Mouse (Mus musculus): ENCODE measurements around the gene Fam122a. TPM values are rescaled to one million over a fixed set of nuclear protein-coding genes. Genes with fewer than 3 reads are reported as not detected.
A peak's percentile ranks its signal among the peaks of the same experiment; 100 is the strongest.

Fam122a gene
- polyA plus RNA-seq (2015; fragmentation: Nextera tagmentation; extraction: Ambion mirVana), result 53.8 and 57.9 TPM in 2 replicates

DNA sequence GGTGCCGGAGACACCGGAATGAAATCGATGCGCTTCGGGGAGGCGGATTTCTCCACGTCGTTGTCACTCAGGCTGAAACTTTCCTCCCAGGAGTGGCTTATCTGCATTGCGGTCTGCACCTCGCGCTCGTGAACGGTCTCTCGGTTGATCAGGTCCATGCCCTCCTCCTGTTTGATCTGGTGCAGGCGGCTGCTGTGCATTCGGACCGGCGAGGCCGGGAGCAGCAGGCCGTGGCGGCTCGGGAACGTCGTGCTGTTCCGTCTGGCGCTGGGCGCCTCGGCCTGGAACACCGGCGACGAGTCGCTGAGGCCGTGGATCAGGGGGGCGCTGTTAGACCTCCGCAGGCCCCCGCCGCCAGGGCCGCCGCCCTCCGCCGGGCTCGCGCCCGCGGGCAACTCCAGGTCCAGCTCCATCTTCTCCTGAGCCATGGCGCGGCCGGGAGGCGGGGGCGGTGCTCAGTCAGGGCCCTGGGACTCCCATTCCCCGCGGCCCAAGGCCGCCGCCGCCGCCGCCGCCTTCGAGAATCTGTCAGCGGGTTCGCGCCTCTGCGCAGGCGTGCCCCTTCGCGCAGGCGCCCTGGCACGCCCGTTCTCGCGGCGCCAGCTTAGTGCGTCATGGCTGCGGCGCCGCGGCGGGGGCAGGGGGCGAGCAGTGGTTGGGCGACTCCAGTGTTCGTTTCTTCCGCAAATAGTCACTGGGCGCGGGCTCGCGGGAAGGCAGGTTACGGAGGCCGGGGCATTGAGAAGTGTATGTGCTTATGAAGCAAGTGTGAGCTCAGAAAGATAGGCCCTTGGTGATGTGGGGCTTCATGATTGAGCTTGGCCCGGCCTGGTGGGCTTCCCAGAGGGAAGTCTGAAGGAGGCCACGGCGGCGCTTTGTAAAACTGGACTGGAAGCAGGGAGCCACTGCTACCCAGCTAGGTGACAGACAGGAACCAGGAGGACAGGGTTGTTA, at the start of gene Fam122a:
Gene Fam122a, minus strand, starts transcription at position 428 of the 954 bp plus-strand sequence.
- H3K4me2 ChIP-seq, result peak within 1 kb of the TSS; percentile 94
- H3K9ac ChIP-seq, result peak within 1 kb of the TSS; percentile 94
- WGBS, result under 1% methylated on average over 90 of the region's 92 CpGs
- H3K27ac ChIP-seq (replicated peaks), result peak within 1 kb of the TSS; percentile 96
- no peaks in the 10 kb centered on the region for H3K27me3 ChIP-seq
- no peaks in the 10 kb centered on the region for H3K36me3 ChIP-seq
- ATAC-seq (ENCODE audit: low FRiP score, low read depth), result peak; percentile 98
- H3K4me3 ChIP-seq, result peak within 1 kb of the TSS; percentile 85
- no peaks in the 10 kb centered on the region for H3K9me3 ChIP-seq
- H3K4me1 ChIP-seq (replicated peaks), result peaks cover 27% of the 10 kb centered on the region

DNA sequence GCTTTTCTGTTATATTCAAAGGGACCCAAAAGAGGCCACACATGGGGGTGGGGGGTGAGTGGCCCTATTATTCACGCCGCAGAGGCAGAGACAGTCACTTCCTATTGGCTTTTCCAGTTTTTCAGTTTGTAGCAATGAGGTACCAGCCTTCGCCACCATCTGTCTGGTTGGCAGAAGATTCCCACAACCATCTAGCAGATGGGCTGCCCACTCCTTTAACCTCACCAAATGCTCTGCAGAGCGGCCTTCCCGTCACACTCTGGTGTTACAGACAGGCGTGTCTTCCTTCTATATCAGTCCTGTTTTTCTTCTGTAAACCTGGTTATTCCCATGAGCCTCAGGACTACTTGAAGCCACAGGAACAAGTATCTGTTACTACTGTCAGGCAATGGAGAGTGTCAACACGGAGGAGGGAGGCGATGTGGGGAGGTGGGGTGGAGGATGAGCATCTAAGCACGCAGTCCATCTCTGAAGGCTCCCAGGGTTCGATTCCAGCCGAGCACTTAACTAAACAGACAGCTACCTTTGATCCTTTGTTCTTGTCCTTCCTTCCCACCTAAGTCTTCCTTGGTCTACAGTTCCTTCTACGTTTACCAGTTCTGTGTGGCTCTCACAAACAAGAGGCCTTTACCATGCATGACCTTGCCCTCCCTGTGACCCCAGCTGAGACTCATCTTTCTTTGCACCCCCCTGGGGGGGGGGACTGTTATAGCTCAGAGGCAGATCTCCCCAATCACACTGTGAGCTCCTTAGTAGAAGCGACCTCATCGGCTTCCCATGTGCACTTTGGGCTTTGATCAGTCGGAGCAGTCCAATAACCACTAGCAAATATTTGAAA, 46.5 kb upstream of the Fam122a start:
- Histone ChIP-seq H3K9me3 (no peaks in the 10 kb centered on the region), H3K4me1 (replicated peaks) (no peaks in the 10 kb centered on the region), H3K27ac (replicated peaks) (no peak overlapping the region), H3K27me3 (no peaks in the 10 kb centered on the region), H3K4me3 (no peak overlapping the region), H3K9ac (no peak overlapping the region), H3K4me2 (no peak overlapping the region), H3K36me3 (no peaks in the 10 kb centered on the region)
- 73% methylated on average over 15 of the region's 15 CpGs for WGBS
- ATAC-seq (ENCODE audit: low FRiP score, low read depth), result no peak

DNA sequence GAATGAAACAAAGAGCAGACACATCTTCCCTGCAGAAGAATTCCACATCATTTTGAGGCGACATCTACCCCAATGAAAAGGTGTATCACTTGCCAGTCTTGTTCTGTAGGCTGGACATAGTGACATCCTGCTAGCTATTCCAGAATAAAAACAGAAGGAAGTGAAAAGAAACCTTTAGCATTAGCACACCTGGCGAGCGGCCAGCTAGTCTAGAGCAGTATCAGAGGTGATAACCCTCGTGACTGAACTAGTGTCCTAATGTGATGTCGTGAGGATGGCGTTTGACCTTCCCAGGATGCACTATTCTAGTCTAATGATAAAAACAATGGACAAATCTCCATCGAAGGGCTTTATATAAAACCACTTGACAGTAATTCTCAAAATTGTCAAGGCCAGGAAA, 44.8 kb upstream of the Fam122a start:
- Histone ChIP-seq H3K4me1 (replicated peaks) (no peaks in the 10 kb centered on the region), H3K27me3 (no peaks in the 10 kb centered on the region), H3K9me3 (no peaks in the 10 kb centered on the region), H3K9ac (no peak overlapping the region), H3K4me2 (no peak overlapping the region), H3K4me3 (no peak overlapping the region), H3K36me3 (no peaks in the 10 kb centered on the region), H3K27ac (replicated peaks) (no peak overlapping the region)
- ATAC-seq (ENCODE audit: low FRiP score, low read depth), result no peak
- 92% methylated on average over 7 of the region's 7 CpGs for WGBS

DNA sequence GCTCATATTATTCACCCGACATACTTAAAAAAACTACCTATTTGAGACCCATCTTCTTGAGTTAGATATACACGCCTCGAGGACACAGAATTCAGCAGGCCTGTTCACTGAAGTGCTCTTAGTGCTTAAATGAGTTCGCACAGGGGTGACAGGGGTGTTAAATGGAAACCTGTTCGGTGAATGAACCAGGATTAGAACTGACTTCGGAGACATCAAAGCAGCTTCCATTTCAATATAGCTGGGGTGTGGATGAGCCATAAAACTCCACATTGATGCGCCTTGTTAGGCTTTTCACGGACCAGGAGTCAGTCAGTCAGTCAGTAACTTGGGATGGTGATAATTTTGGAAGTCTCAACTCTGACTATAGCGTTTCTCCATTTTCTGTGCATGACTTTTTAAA, 44.0 kb upstream of the Fam122a start:
- Histone ChIP-seq H3K4me3 (no peak overlapping the region), H3K36me3 (no peaks in the 10 kb centered on the region), H3K4me2 (no peak overlapping the region), H3K9ac (no peak overlapping the region), H3K27ac (replicated peaks) (no peak overlapping the region), H3K27me3 (no peaks in the 10 kb centered on the region), H3K4me1 (replicated peaks) (no peaks in the 10 kb centered on the region), H3K9me3 (no peaks in the 10 kb centered on the region)
- ATAC-seq (ENCODE audit: low FRiP score, low read depth), result no peak
- WGBS, result 88% methylated on average over 9 of the region's 9 CpGs

DNA sequence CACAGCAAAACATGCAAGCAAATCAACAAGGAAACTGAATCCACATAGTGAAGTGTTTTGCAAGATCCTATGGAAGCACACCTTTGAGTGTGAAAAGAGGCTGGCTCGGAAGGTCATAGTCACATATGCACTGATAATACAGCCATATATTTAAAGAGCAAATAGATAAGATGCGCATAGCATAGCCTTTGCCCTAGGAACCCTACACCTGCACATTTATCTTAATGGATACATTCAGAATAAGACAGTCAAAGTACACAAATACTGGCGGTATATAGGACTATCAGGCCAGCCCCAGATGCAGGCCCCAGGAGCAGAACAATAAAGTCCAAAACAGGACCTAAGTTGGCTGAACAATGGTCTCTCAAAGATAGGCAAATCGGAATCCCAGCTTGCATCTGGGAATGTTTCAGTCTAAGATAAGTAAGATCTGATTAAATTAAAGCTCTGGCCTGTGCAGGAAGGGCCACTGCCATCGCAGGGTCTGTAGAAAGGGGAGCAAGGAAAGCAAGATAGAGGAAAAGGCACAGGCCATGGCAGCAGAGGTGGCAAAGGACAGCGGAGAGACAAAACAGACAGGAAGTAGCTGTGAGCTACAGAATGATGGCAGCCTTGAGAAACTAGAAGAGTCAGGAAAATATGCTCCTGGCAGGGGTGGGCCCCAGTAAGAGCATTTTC, 42.7 kb upstream of the Fam122a start:
- Histone ChIP-seq H3K9me3 (no peaks in the 10 kb centered on the region), H3K4me1 (replicated peaks) (no peaks in the 10 kb centered on the region), H3K27ac (replicated peaks) (no peak overlapping the region), H3K27me3 (no peaks in the 10 kb centered on the region), H3K4me2 (no peak overlapping the region), H3K9ac (no peak overlapping the region), H3K36me3 (no peaks in the 10 kb centered on the region), H3K4me3 (no peak overlapping the region)
- no peak for ATAC-seq (ENCODE audit: low FRiP score, low read depth)
- 90% methylated on average over 6 of the region's 6 CpGs for WGBS

DNA sequence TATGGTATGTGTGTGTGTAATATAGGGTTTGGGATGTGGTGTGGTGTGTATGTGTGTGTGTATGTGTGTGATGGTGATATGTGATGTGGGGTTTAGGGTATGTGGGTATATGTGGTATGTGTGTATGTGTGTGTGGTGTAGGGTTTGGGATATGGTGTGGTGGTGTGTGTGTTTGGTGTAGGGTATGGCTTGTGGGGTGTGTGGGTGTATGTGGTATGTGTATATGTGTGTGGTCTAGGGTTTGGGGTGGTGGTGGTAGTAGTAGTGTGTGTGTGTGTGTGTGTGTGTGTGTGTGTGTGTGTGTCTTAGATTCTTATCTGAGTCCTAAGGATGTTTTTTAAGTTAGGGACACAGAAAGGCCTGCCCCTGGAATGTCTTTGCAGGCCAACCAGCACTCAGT, 41.2 kb upstream of the Fam122a start:
- no peak overlapping the region for H3K9ac ChIP-seq
- no peaks in the 10 kb centered on the region for H3K27me3 ChIP-seq
- H3K9me3 ChIP-seq, result no peaks in the 10 kb centered on the region
- no peaks in the 10 kb centered on the region for H3K4me1 ChIP-seq (replicated peaks)
- no peaks in the 10 kb centered on the region for H3K36me3 ChIP-seq
- H3K4me2 ChIP-seq, result no peak overlapping the region
- no peak overlapping the region for H3K27ac ChIP-seq (replicated peaks)
- ATAC-seq (ENCODE audit: low FRiP score, low read depth), result no peak
- H3K4me3 ChIP-seq, result no peak overlapping the region

DNA sequence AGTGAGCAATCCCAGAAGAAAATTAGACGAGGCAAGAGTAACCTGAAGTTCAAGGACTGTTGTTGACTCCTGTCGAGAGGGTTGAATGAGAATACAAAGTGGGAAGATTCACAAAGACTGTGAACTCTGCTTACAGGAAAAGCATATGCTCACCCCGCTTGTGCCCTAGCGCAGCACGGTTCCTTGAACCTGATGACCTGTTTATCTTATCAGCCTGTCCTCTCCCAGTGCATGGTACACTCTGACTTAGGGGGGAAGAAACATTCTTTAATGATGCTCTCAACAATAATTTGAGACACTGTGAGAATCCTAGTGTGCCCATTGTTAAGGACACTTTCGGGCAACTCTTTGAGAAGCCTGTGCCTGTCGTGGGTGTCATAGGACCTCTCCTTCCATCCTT, 39.9 kb upstream of the Fam122a start:
- Histone ChIP-seq H3K4me2 (no peak overlapping the region), H3K4me3 (no peak overlapping the region), H3K27me3 (no peaks in the 10 kb centered on the region), H3K27ac (replicated peaks) (no peak overlapping the region), H3K36me3 (no peaks in the 10 kb centered on the region), H3K9me3 (no peaks in the 10 kb centered on the region), H3K4me1 (replicated peaks) (no peaks in the 10 kb centered on the region), H3K9ac (no peak overlapping the region)
- no peak for ATAC-seq (ENCODE audit: low FRiP score, low read depth)
- WGBS, result 83% methylated on average over 7 of the region's 7 CpGs

DNA sequence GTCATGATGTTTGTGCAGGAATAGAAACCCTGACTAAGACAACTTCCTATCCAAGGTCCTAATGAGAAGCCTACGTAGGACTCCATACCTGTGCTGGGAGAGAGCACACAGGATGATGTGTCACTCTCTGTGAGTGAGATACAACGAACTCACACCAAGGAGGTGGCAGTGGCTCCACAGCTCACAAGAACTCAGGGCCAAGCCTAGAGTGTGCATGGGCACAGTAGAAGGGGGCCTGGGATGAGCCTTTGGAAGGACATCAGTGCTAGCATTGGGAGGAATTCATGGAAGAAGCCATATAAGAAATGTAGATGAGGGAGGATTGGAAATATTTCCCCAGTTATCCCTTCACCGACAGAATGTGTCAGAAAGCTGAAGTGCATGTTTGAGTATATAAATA, 38.8 kb upstream of the Fam122a start:
- Histone ChIP-seq H3K4me3 (no peak overlapping the region), H3K4me1 (replicated peaks) (no peaks in the 10 kb centered on the region), H3K27ac (replicated peaks) (no peak overlapping the region)

DNA sequence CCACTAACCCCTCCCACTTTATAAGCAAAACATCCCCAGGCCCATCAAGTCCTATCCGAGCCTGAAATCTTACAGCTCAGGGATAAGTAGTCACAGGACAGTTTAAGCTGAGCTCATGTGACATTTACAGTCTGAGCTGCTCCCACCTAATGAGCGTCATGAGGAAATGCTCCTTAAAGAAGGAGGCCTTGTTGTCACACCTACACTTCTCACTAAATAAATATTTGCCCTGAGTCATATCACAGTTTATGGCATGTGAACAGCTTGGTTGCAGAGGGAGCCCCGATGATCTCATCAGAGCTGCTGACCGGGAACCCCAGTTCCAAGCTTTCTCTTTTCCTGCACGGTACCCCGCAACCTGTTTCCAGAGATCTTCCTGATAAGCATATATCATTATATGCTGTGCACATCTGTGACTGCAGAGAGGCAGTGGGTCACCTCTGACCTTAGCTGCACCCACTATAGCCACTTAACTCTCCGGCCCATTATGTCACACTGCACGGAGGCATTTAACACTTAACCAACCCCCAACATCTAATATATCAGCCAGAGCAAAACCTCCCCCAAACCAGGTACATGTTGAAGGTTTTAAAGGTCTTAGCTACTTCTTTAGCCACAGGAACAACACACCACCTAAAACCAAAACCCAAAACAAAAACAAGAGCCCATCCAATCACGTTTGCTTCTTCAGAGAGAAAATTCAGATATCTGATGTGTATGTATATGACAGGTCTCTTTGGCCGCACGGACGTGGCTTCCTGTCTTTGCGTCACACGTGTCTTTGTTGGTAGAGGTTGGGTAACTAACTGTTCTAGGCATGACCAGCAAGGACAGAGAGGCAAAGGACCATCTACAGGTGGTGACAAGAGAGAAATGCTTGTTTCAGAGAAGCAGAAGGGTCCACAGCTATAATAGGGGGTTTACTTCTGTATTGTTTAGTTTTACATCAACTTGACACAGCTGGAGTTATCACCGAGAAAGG, 37.8 kb upstream of the Fam122a start:
- H3K9me3 ChIP-seq, result no peaks in the 10 kb centered on the region
- no peak overlapping the region for H3K27ac ChIP-seq (replicated peaks)
- ATAC-seq (ENCODE audit: low FRiP score, low read depth), result no peak
- H3K4me2 ChIP-seq, result no peak overlapping the region
- H3K4me1 ChIP-seq (replicated peaks), result no peaks in the 10 kb centered on the region
- no peaks in the 10 kb centered on the region for H3K27me3 ChIP-seq
- WGBS, result 92% methylated on average over 15 of the region's 15 CpGs
- no peak overlapping the region for H3K4me3 ChIP-seq
- H3K9ac ChIP-seq, result no peak overlapping the region
- no peaks in the 10 kb centered on the region for H3K36me3 ChIP-seq

More for the DNA sequence above, 38.8 kb upstream of the Fam122a start:
- Histone ChIP-seq H3K4me2 (no peak overlapping the region), H3K9me3 (no peaks in the 10 kb centered on the region), H3K36me3 (no peaks in the 10 kb centered on the region), H3K27me3 (no peaks in the 10 kb centered on the region), H3K9ac (no peak overlapping the region)
- WGBS, result 95% methylated on average over 3 of the region's 3 CpGs
- ATAC-seq (ENCODE audit: low FRiP score, low read depth), result no peak

DNA sequence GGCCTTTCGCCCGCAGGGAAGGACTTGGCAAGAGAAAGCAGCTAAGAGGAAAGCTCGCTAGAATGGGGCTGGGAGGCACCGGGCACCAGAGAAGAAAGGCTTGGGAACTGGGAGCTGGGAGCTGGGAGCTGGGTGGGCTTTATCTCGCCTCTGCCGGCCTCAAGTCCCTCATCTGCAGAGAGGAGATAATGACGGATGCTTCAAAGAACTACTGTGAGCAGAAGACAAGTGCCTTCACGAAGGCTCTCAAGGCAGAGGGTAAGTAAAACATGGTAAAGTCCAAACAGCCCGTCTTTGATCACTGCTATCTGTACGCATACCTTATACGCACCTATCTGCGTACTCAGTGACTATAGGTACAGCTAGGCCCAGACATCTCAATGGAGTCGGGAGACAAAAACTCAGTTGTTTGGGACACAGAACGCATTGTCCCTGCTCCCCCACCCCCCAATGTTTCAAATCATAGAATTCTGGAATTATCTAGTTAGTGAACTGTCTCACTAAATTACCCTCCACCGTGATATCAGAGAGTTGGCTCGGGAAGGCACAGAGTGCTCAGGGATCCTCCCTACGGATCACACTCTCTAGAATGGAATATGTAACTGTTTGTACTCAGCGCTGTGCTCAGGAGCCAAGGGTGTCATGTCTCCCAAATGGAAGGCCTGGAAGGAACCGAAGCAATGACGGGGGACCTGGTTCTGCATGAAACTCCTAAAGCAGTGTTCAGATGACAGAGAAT, 36.1 kb upstream of the Fam122a start:
- Histone ChIP-seq H3K4me2 (no peak overlapping the region), H3K9ac (no peak overlapping the region), H3K4me3 (no peak overlapping the region), H3K9me3 (no peaks in the 10 kb centered on the region), H3K27ac (replicated peaks) (no peak overlapping the region), H3K36me3 (no peaks in the 10 kb centered on the region), H3K27me3 (no peaks in the 10 kb centered on the region), H3K4me1 (replicated peaks) (no peaks in the 10 kb centered on the region)
- ATAC-seq (ENCODE audit: low FRiP score, low read depth), result no peak
- 87% methylated on average over 20 of the region's 20 CpGs for WGBS
